Mouse (Mus musculus) bone marrow, adult 2 months (tissue): ENCODE measurements around the gene Slc16a11.

Experiments
- CTCF ChIP-seq: fragments of 200-500 bp; IDR thresholded peaks from 2 replicates; pipeline ENCODE4 v1.5.1; 2011; ENCODE audit warnings: low read length, control low read depth; ENCODE audit not compliant: control insufficient read depth, insufficient read depth
- POLR2A ChIP-seq: fragments of 200-500 bp; IDR thresholded peaks from 2 replicates; pipeline ENCODE4 v1.6.1; 2011; ENCODE audit warnings: low read depth, mild to moderate bottlenecking, control low read depth, low read length, borderline replicate concordance; ENCODE audit not compliant: control insufficient read depth

DNA sequence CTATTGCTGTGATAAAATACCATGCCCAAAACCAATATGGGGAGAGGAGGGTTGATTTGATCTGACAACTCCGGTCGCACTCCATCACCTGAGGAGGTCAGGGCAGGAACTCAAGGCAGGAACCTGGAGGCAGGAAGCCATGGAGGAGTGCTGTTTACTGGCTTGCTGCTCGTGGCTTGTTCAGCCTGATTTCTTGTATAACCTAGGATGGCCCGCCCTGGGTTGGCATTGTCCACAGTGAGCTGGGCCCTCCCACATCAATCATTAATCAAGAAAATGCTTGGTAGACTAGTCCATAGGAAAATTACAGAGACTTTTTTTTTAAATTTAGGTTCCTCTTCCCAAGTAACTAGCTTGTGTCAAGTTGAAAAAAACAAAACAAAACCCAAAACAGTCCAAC, 38.1 kb upstream of the Slc16a11 start:
- TF ChIP-seq POLR2A (no peak), CTCF (no peak)
